14 mouse cellular contexts compared by ENCODE assay signal in genomic region chr15:97075240-97075639, GRCm38 (mm10). TPM values are rescaled to one million over a fixed set of nuclear protein-coding genes. Genes with fewer than 3 reads are reported as not detected.
"Had no signal": no experiment of that assay in that cellular context is flagged by ENCODE, and none has a peak within 500 bp of the region (broad histone marks: within the 10 kb centered on the region; RNA-seq: fewer than 3 reads in every experiment).

No protein-coding gene starts in this region.

- H3K9ac ChIP-seq: midbrain, embryonic 15.5 days; neural tube, embryonic 12.5 days had no signal

- H3K27ac ChIP-seq: kidney, postnatal 0 days; layer of hippocampus, adult 2 months; midbrain, embryonic 15.5 days; neural tube, embryonic 12.5 days; stomach, postnatal 0 days had no signal

- H3K9me3 ChIP-seq: midbrain, embryonic 15.5 days; neural tube, embryonic 12.5 days had no signal

- ATAC-seq: lung, postnatal 0 days; midbrain, embryonic 15.5 days had no signal

- H3K27me3 ChIP-seq: midbrain, embryonic 15.5 days; neural tube, embryonic 12.5 days had no signal

- H3K4me1 ChIP-seq: midbrain, embryonic 15.5 days; neural tube, embryonic 12.5 days had no signal

- H3K4me3 ChIP-seq: layer of hippocampus, adult 2 months; midbrain, embryonic 15.5 days; neural tube, embryonic 12.5 days had no signal

- H3K36me3 ChIP-seq: midbrain, embryonic 15.5 days; neural tube, embryonic 12.5 days had no signal

- DNase-seq: kidney, adult 11 months; kidney, adult 9 months; kidney, postnatal 4 days; lung, adult 2 months; thymus, postnatal 36 days had no signal

- H3K4me2 ChIP-seq: midbrain, embryonic 15.5 days; neural tube, embryonic 12.5 days had no signal

RNA-seq across cellular contexts. Expression of gene Slc38a4, which starts 19.5 kb away (rescaled TPM):
- total RNA-seq: megakaryocyte progenitor cell, adult 5-6 weeks; monocyte, adult 5-6 weeks; neutrophil, adult 5-6 weeks had no signal
